25 mouse cellular contexts compared by ENCODE assay signal in genomic region chr4:83739137-83739890, GRCm38 (mm10).
A peak's percentile ranks its signal among the peaks of the same experiment; 100 is the strongest.
DNase-seq lines count a peak whose midpoint lies in the region; ATAC-seq and TF ChIP-seq lines count a peak whose summit lies in the region.
"Had no signal": no experiment of that assay in that cellular context is flagged by ENCODE, and none has a peak within 500 bp of the region (broad histone marks: within the 10 kb centered on the region; RNA-seq: fewer than 3 reads in every experiment).

No protein-coding gene starts in this region.

- H3K4me2 ChIP-seq in midbrain, embryonic 11.5 days, result no peak overlapping the region
- no peak overlapping the region for H3K4me2 ChIP-seq in midbrain, postnatal 0 days (ENCODE audit: low read depth, low read length, poor library complexity, severe bottlenecking)
- no peak overlapping the region for H3K4me2 ChIP-seq in neural tube, embryonic 14.5 days (ENCODE audit: low read depth, low read length)
- H3K4me2 ChIP-seq: heart, embryonic 13.5 days; limb, embryonic 12.5 days; liver, embryonic 15.5 days; lung, embryonic 14.5 days; stomach, embryonic 15.5 days had no signal

- H3K4me3 ChIP-seq in midbrain, embryonic 11.5 days (ENCODE audit: low read depth, low read length), result no peak overlapping the region
- no peak overlapping the region for H3K4me3 ChIP-seq in midbrain, postnatal 0 days (ENCODE audit: low read depth, low read length)
- H3K4me3 ChIP-seq in neural tube, embryonic 14.5 days (ENCODE audit: low read depth, low read length), result no peak overlapping the region
- H3K4me3 ChIP-seq: forebrain, embryonic 10.5 days; heart, embryonic 13.5 days; limb, embryonic 12.5 days; liver, embryonic 15.5 days; stomach, embryonic 15.5 days had no signal

- H3K27me3 ChIP-seq in midbrain, embryonic 11.5 days (ENCODE audit: control insufficient read depth, insufficient read depth, low read length), result no peaks in the 10 kb centered on the region
- no peaks in the 10 kb centered on the region for H3K27me3 ChIP-seq in midbrain, postnatal 0 days (ENCODE audit: insufficient read depth, low read length)
- no peaks in the 10 kb centered on the region for H3K27me3 ChIP-seq in neural tube, embryonic 14.5 days (ENCODE audit: control insufficient read depth, insufficient read depth, low read length)
- H3K27me3 ChIP-seq: heart, embryonic 13.5 days; limb, embryonic 12.5 days; liver, embryonic 15.5 days; stomach, embryonic 15.5 days had no signal

- no peak for TF ChIP-seq CTCF in midbrain, postnatal 0 days (IDR thresholded peaks at IDR 0.05)

- H3K27ac ChIP-seq in midbrain, embryonic 11.5 days (ENCODE audit: low read depth, low read length), result no peak overlapping the region
- no peak overlapping the region for H3K27ac ChIP-seq in midbrain, postnatal 0 days (ENCODE audit: low read depth, low read length)
- H3K27ac ChIP-seq in neural tube, embryonic 14.5 days (ENCODE audit: low read depth, low read length), result no peak overlapping the region
- H3K27ac ChIP-seq: forebrain, embryonic 10.5 days; heart, embryonic 13.5 days; kidney, postnatal 0 days; limb, embryonic 12.5 days; liver, embryonic 15.5 days; stomach, embryonic 15.5 days had no signal

- DNase-seq in midbrain, embryonic 11.5 days (ENCODE audit: low spot score, missing footprints), result no peak
- DNase-seq in midbrain, postnatal 0 days (ENCODE audit: low spot score), result no peak
- DNase-seq in MN1 (ENCODE audit: low spot score), result peak; percentile 14
- no peak for DNase-seq in kidney, postnatal 10 days
- no peak for DNase-seq in layer of hippocampus, postnatal 10 days (ENCODE audit: low spot score in 2 of 2)
- DNase-seq in T-cell, adult 2 months (ENCODE audit: low spot score), result no peak
- DNase-seq: adrenal gland, postnatal 10 days; B cell, adult 2 months; cerebellum, adult 11 months; cerebellum, adult 9-11 months; forebrain, postnatal 0 days; heart, postnatal 10 days; kidney, adult 8-10 months; lung, embryonic 14.5 days; lung, postnatal 14 days; right cerebral cortex, postnatal 25 days had no signal

- H3K9me3 ChIP-seq in midbrain, embryonic 11.5 days (ENCODE audit: control insufficient read depth, low read length), result no peaks in the 10 kb centered on the region
- no peaks in the 10 kb centered on the region for H3K9me3 ChIP-seq in midbrain, postnatal 0 days (ENCODE audit: low read length)
- no peaks in the 10 kb centered on the region for H3K9me3 ChIP-seq in neural tube, embryonic 14.5 days (ENCODE audit: control insufficient read depth, low read length)
- H3K9me3 ChIP-seq: forebrain, embryonic 10.5 days; heart, embryonic 13.5 days; limb, embryonic 12.5 days; liver, embryonic 15.5 days; stomach, embryonic 15.5 days had no signal

- H3K36me3 ChIP-seq in midbrain, embryonic 11.5 days (ENCODE audit: control insufficient read depth, insufficient read depth, low read length), result no peaks in the 10 kb centered on the region
- no peaks in the 10 kb centered on the region for H3K36me3 ChIP-seq in midbrain, postnatal 0 days (ENCODE audit: insufficient read depth, low read length)
- H3K36me3 ChIP-seq in neural tube, embryonic 14.5 days (ENCODE audit: control insufficient read depth, insufficient read depth, low read length), result no peaks in the 10 kb centered on the region
- H3K36me3 ChIP-seq: forebrain, embryonic 10.5 days; heart, embryonic 13.5 days; limb, embryonic 12.5 days; liver, embryonic 15.5 days; stomach, embryonic 15.5 days had no signal

- ATAC-seq in midbrain, embryonic 11.5 days (ENCODE audit: low FRiP score), result peak; percentile 22; the same call in 1 of the 2 replicates
- ATAC-seq in midbrain, postnatal 0 days (ENCODE audit: low FRiP score), result no peak
- 0 out of 2 replicates have a peak, but pooled peaks have one; percentile 42 for ATAC-seq in erythroid progenitor cell, adult 5-6 weeks (replicated peaks; ENCODE audit: low FRiP score, poor library complexity, severe bottlenecking)
- peak; percentile 31; the same call in 1 of the 2 replicates for ATAC-seq in neural tube, embryonic 14.5 days (ENCODE audit: low read depth)
- ATAC-seq: forebrain, postnatal 0 days; intestine, embryonic 16.5 days had no signal

- H3K4me1 ChIP-seq in midbrain, embryonic 11.5 days (ENCODE audit: control insufficient read depth, insufficient read depth, low read length), result 0 out of 2 replicates have a peak, but pooled peaks cover 2% of the 10 kb centered on the region
- no peaks in the 10 kb centered on the region; the same call in 1 of the 2 replicates for H3K4me1 ChIP-seq in midbrain, postnatal 0 days (ENCODE audit: insufficient read depth, low read length)
- peaks cover 7% of the 10 kb centered on the region; the same call in 1 of the 2 replicates for H3K4me1 ChIP-seq in neural tube, embryonic 14.5 days (ENCODE audit: control insufficient read depth, insufficient read depth, low read length)
- H3K4me1 ChIP-seq: heart, embryonic 13.5 days; liver, embryonic 15.5 days; stomach, embryonic 15.5 days had no signal

- WGBS in midbrain, embryonic 11.5 days, result 79% methylated on average over 9 of the region's 9 CpGs
- 70% methylated on average over 9 of the region's 9 CpGs for WGBS in midbrain, postnatal 0 days
- WGBS in neural tube, embryonic 14.5 days, result 71% methylated on average over 9 of the region's 9 CpGs

- H3K9ac ChIP-seq in midbrain, embryonic 11.5 days (ENCODE audit: low read length), result no peak overlapping the region
- H3K9ac ChIP-seq in midbrain, postnatal 0 days (replicated peaks; ENCODE audit: low read length, poor library complexity, severe bottlenecking), result no peak overlapping the region
- H3K9ac ChIP-seq in neural tube, embryonic 14.5 days (replicated peaks; ENCODE audit: low read depth, low read length), result no peak overlapping the region
- H3K9ac ChIP-seq: forebrain, postnatal 0 days; heart, embryonic 13.5 days; limb, embryonic 12.5 days; liver, embryonic 15.5 days; lung, embryonic 14.5 days; stomach, embryonic 15.5 days had no signal
